Mouse (Mus musculus) ES-E14 (cell line): ENCODE measurements at regions not wholly inside any gene's neighbourhood (a gene's known extent, or its start where the extent isn't known, plus 50 kb on each side); places are given as distances from the start of the nearest gene placed in this dataset.

Source experiments
- DNase-seq: peaks from one replicate; pipeline ENCODE4 v3.0.0-alpha.2; 2013; ENCODE audit warnings: low read depth, low spot score
- H3K27ac ChIP-seq: 2 replicates; pipeline ENCODE4 v1.5.1; 2012; ENCODE audit warnings: low read depth, mild to moderate bottlenecking, low read length, moderate library complexity, mixed read lengths; ENCODE audit not compliant: poor library complexity, insufficient read depth, severe bottlenecking
- H3K36me3 ChIP-seq: 2 replicates; pipeline ENCODE4 v1.6.1; 2012; ENCODE audit warnings: mild to moderate bottlenecking, low read length, moderate library complexity, mixed read lengths; ENCODE audit not compliant: control insufficient read depth, poor library complexity, insufficient read depth, severe bottlenecking
- H3K4me1 ChIP-seq, 2 experiments: fragments of 150-350 bp in 1 of 2; sonication (generic) in 1 of 2; 2 replicates each; pipeline ENCODE4 v1.6.1; 2012; ENCODE audit warnings: low read length in 2 of 2, mild to moderate bottlenecking in 1 of 2, mixed read lengths in 1 of 2; ENCODE audit not compliant: control insufficient read depth in 2 of 2, insufficient read depth in 2 of 2, poor library complexity in 1 of 2
- H3K4me3 ChIP-seq, 2 experiments: fragments of 150-350 bp in 1 of 2; sonication (generic) in 1 of 2; 2 replicates each; pipeline ENCODE4 v1.5.1; 2012; ENCODE audit warnings: low read length in 2 of 2, low read depth in 1 of 2, mild to moderate bottlenecking in 1 of 2, mixed read lengths in 1 of 2; ENCODE audit not compliant: insufficient read depth in 1 of 2, poor library complexity in 1 of 2, severe bottlenecking in 1 of 2
- H3K9ac ChIP-seq: 2 replicates; pipeline ENCODE4 v1.6.1; 2012; ENCODE audit warnings: low read depth, mild to moderate bottlenecking, low read length, mixed read lengths; ENCODE audit not compliant: poor library complexity, insufficient read depth, severe bottlenecking
- H3K9me3 ChIP-seq: fragments of 150-350 bp; sonication (generic); 2 replicates; pipeline ENCODE4 v1.6.1; 2012; ENCODE audit warnings: low read depth, mild to moderate bottlenecking, low read length; ENCODE audit not compliant: control insufficient read depth, insufficient read depth
- CHD2 ChIP-seq: IDR thresholded peaks from 2 replicates; pipeline ENCODE4 v1.6.1; 2014; ENCODE audit warnings: mild to moderate bottlenecking, low read depth, low read length, inconsistent platforms
- HCFC1 ChIP-seq: IDR thresholded peaks from 2 replicates; pipeline ENCODE4 v1.6.1; 2012; ENCODE audit warnings: low read length, inconsistent platforms, borderline replicate concordance; ENCODE audit not compliant: insufficient read depth
- MAFK ChIP-seq: IDR thresholded peaks from 2 replicates; pipeline ENCODE4 v1.6.1; 2014; ENCODE audit warnings: mild to moderate bottlenecking, low read depth, low read length, inconsistent platforms; ENCODE audit not compliant: insufficient read depth
- ZC3H11A ChIP-seq: IDR thresholded peaks from 2 replicates; pipeline ENCODE4 v1.6.1; 2012; ENCODE audit warnings: low read depth, mild to moderate bottlenecking, inconsistent platforms, low read length, borderline replicate concordance
- ZNF384 ChIP-seq: IDR thresholded peaks from 2 replicates; pipeline ENCODE4 v1.6.1; 2012; ENCODE audit warnings: low read depth, low read length, inconsistent platforms
- in situ Hi-C, 2 experiments: fragments of 600-800 bp; cut with MboI; formaldehyde crosslinking; loops; one replicate each; pipeline ENCODE4 v1.15.1; 2025; ENCODE audit warnings: low sequenced_read_pairs in 2 of 2, inconsistent platforms in 1 of 2; ENCODE audit not compliant: unreplicated experiment in 2 of 2

DNA sequence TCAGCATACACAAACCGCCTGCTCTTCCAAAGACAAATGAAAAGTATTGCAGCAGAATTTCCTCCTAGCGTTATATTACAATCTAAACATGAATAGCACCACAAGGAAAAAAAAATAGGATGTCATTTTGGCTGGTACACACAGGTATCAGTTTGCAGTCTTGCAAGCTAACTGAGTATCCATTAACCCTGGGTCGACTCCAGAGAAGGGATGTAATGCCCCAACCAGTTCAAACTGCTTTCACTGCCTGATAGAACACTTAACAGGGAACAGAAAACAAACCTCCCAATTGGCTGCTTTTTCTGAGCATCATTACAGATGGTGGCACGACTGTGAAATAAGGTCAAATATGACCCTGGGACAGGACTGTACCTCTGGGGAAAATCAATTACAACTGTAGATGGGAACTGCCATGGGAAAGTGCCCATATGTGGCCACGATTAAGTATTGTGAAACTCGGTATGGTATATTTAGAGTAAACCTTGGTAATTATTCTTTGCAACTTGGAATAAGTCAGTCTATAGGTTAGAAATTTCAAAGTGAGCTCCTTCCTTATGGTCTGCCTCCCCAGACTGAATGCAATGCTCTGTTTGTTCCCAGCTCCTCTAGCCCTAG, 137.5 kb upstream of the Sgk1 start:
- Histone ChIP-seq H3K36me3 (no peaks in the 10 kb centered on the region), H3K9ac (no peak overlapping the region), H3K4me1 (peaks cover 14 to 18% of the 10 kb centered on the region in 2 experiments), H3K27ac (no peak overlapping the region), H3K4me3 (no peak overlapping the region), H3K9me3 (no peaks in the 10 kb centered on the region)
- in situ Hi-C loops = no loop called here
- TF ChIP-seq ZC3H11A (no peak), CHD2 (no peak), MAFK (no peak), ZNF384 (no peak), HCFC1 (no peak)
- DNase-seq = no peak

DNA sequence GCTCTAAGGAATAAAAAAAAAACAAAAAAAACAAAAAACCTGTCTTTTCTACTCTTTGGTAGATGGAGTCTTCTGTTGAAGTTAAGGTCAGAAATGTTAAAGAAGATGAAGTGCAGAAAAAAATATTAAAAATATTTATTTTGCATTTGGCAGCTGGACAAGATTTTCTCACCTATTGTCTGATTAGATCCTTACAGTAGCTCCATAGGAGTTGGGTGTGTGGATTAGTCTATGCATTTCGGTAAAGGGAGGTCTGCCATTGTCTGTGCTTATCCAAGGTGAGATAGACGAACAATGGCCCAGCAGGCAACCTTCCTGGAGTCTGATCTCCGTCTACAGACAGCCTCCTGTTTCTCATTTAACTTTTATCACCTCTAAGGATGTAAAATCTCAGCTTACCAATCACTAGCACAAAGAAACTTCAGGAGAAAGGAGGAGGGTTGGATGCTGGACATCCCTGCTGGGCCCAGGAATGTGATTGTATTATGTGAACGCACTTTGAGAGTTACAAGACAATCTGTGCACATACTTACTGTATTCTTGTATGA, 136.0 kb upstream of the Sgk1 start:
- Histone ChIP-seq H3K9ac (no peak overlapping the region), H3K9me3 (no peaks in the 10 kb centered on the region), H3K36me3 (no peaks in the 10 kb centered on the region), H3K4me1 (peaks cover 14 to 18% of the 10 kb centered on the region in 2 experiments), H3K27ac (peak overlapping the region; percentile 55; the same call in 1 of the 2 replicates), H3K4me3 (no peak overlapping the region)
- in situ Hi-C loops = no loop called here
- peak; percentile 84 for DNase-seq
- TF ChIP-seq ZC3H11A (no peak), CHD2 (peak; percentile 86), HCFC1 (no peak), ZNF384 (0 out of 2 replicates have a peak, but pooled peaks have one; percentile 60), MAFK (no peak)

DNA sequence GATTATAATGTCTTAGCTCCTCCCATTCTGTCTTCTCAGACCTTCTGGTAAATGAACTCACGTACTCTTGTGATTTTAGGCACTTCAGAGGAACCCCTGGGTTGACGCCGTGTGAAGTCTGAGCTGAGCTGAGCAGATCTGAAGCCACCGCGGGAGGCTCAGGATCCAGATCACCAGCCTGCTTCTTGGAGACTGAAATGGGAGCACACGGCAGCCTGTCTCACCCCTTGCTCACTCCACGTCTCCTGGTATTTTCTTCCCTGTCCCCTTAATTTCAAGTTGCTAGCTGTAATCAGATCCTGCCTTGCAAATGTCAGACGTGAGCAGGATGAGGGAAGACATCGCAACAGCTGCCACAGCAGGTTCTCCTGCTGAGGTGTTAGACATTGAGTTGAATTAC, 135.3 kb upstream of the Sgk1 start:
- peak; percentile 21 for DNase-seq
- Histone ChIP-seq H3K4me3 (no peak overlapping the region), H3K36me3 (no peaks in the 10 kb centered on the region), H3K4me1 (peaks cover 14 to 18% of the 10 kb centered on the region in 2 experiments), H3K27ac (peak overlapping the region; percentile 55), H3K9me3 (no peaks in the 10 kb centered on the region), H3K9ac (no peak overlapping the region)
- in situ Hi-C loops = no loop called here
- TF ChIP-seq ZNF384 (no peak), ZC3H11A (no peak), CHD2 (no peak), MAFK (no peak), HCFC1 (no peak)

DNA sequence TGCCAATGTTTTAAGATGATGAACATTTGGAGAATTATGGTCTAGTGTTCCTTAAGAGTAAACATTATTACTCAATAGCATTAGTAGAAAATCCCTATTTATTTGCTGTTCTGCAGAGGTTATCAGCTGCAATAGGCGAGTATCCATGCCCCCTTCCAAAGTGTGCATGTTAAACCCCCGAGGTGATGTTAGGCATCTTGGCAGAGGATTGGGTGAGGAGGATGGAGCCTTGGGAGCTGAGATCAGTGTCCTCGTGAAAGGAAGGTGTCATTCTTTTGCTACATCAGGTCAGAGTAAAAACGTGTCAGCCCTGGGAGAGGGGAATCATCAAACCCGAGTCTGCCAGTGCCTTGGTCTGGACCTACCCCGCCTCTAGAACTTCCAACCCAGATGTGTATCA, 130.7 kb upstream of the Sgk1 start:
- no peak overlapping the region for H3K27ac ChIP-seq

More for the DNA sequence above, 130.7 kb upstream of the Sgk1 start:
- no peak for TF ChIP-seq ZC3H11A
- no peak for TF ChIP-seq CHD2
- no peak for TF ChIP-seq ZNF384
- TF ChIP-seq HCFC1 = no peak
- TF ChIP-seq MAFK = no peak
- H3K4me3 ChIP-seq = no peak overlapping the region
- H3K9ac ChIP-seq = no peak overlapping the region
- in situ Hi-C loops = no loop called here
- no peaks in the 10 kb centered on the region for H3K9me3 ChIP-seq
- peaks cover 2 to 15% of the 10 kb centered on the region in 2 experiments; a peak in 3 of 4 replicates for H3K4me1 ChIP-seq
- DNase-seq = no peak
- no peaks in the 10 kb centered on the region; the same call in 1 of the 2 replicates for H3K36me3 ChIP-seq
